Mouse (Mus musculus) lung, adult 2 months (tissue): ENCODE data around the gene Lztr1. TPM values are rescaled to one million over a fixed set of nuclear protein-coding genes. Genes with fewer than 3 reads are reported as not detected.
A peak's percentile ranks its signal among the peaks of the same experiment; 100 is the strongest.

Experiments used
- DNase-seq: peaks from one replicate; pipeline ENCODE4 v3.0.0; 2022
- H3K4me1 ChIP-seq: fragments of 200-500 bp; 2 replicates; pipeline ENCODE4 v1.6.1; 2011; ENCODE audit warnings: low read length; ENCODE audit not compliant: control insufficient read depth, insufficient read depth
- H3K4me3 ChIP-seq: fragments of 200-500 bp; replicated peaks from 2 replicates; pipeline ENCODE3; 2011; ENCODE audit warnings: low read depth, mild to moderate bottlenecking, control low read depth, low read length; ENCODE audit errors: extremely low read depth
- CTCF ChIP-seq: fragments of 200-500 bp; IDR thresholded peaks from 2 replicates; pipeline ENCODE4 v1.5.1; 2011; ENCODE audit warnings: mild to moderate bottlenecking, low read length, control low read depth; ENCODE audit not compliant: insufficient read depth
- POLR2A ChIP-seq: fragments of 200-500 bp; IDR thresholded peaks from 2 replicates; pipeline ENCODE4 v1.6.1; 2011; ENCODE audit warnings: low read depth, mild to moderate bottlenecking, control low read depth, low read length, borderline replicate concordance; ENCODE audit errors: extremely low read depth
- WGBS: fragments of 180-500 bp; shearing (Covaris S2); methylation state at CpG from one replicate; pipeline ENCODE4 v1.1.7; 2018; 5-methylcytosine and 5-hydroxymethylcytosine counted together
- polyA plus RNA-seq: library from polyadenylated mRNA; depleted of rRNA; stranded (reverse); fragments of >200 nt; gene quantifications from 2 replicates; pipeline ENCODE4 v1.2.3, GENCODE M21; 2012; rRNA removed

Gene Lztr1
- polyA plus RNA-seq = 243 and 247 TPM in 2 replicates

DNA sequence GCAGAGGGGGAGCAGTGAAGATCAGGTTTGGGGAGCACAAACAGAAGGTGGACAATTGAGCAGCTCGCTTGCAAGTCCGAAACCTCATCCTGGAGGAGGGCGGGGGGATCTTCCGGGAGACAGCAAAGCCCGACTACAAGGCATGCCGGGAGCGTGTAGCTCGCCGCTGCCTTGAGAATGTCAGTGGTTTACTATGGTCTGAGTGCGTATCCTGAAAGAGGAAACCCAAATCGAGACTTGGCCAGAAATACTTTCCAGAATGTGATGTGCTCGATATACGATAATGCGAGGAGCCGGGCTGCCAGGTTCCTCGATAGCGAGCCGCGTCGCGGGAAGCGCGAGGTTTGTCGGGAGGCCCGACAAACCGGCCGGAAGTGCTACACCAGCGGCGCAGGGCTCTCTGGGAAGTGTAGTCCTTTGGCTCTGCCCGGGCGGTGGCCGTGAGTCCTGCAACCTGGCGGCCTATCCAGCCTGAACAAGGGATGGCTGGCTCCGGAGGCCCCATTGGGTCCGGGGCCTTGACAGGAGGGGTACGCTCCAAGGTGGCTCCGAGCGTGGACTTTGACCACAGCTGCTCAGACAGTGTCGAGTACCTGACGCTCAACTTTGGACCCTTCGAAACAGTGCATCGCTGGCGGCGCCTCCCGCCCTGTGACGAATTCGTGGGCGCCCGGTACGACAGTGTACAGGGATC lies at the start of gene Lztr1:
Lztr1 (plus strand) TSS at position 143 of the 694 bp plus-strand sequence.
- TF ChIP-seq POLR2A (peak; percentile 70; the same call in 1 of the 2 replicates), CTCF (no peak)
- DNase-seq = peak; percentile 94
- Histone ChIP-seq H3K4me1 (peaks cover 8% of the 10 kb centered on the region; the same call in 1 of the 2 replicates), H3K4me3 (peak within 1 kb of the TSS; percentile 89)
- under 1% methylated on average over 50 of the region's 50 CpGs for WGBS

DNA sequence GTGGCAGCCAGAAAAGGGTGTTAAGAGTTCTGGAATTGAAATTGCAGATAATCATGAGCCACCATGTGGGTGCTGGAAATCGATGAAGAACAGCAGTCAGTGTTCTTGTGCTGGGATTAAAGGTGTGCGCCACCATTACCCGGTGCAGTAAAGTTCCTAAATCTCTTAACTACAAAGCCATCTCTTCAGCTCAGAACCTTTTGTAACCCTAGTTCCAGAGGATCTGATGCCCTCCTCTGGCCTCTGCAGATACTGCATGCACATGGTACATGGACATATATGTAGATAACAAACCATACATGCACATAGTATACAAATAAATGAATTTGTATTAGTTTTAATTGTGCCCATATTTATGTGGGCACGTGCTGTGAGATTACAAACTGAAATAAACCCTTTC lies 48.2 kb upstream of the Lztr1 start:
- 87% methylated on average over 4 of the region's 4 CpGs for WGBS
- H3K4me1 ChIP-seq = peaks cover 11% of the 10 kb centered on the region
- DNase-seq = no peak
- TF ChIP-seq CTCF (0 out of 2 replicates have a peak, but pooled peaks have one; percentile 13), POLR2A (no peak)
- no peak overlapping the region for H3K4me3 ChIP-seq

DNA sequence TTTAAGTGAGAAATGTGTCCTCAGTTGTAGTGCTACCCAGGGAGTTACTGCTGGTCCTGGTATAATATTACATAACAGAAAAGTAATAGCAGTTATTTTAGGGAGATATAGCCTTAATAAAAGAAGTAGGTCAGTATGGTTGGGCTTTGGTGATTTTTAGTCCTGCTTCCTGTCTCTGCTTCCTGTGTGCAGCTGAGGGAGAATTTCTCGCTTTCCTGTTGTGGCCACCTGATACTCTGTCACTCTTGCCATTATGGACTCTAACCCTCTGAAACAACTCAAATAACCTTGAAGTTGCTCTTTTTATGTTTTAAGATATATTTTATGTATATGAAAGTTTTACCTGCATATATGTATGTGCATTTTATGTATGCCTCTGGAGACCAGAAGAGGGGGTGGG lies 46.9 kb upstream of the Lztr1 start:
- DNase-seq = no peak
- WGBS = 47% methylated on average over 1 of the region's 1 CpGs

DNA sequence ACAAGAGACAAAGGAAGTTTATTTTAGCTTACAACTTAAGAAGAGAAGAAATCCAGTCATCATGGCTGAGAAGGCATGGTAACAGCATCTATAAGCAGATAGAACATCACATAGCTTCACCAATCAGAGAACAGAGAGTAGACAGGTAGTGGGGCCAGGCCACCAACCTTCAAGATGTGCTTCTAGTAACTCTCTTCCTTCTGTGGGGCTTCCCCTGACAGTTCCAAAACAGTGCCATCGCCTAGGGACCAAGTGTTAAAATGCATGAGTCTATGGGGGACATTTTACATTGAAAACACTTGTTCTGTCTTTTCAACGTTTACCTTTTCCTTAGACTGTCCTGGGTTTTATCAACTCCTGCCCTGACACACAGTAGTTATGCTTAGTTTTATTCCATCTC lies 45.3 kb upstream of the Lztr1 start:
- DNase-seq = no peak
- Histone ChIP-seq H3K4me1 (peaks cover 8% of the 10 kb centered on the region), H3K4me3 (no peak overlapping the region)
- 83% methylated on average over 2 of the region's 2 CpGs for WGBS
- no peak for TF ChIP-seq CTCF

More for the DNA sequence above, 46.9 kb upstream of the Lztr1 start:
- TF ChIP-seq CTCF (no peak), POLR2A (no peak)
- H3K4me3 ChIP-seq = no peak overlapping the region
- H3K4me1 ChIP-seq = peaks cover 9% of the 10 kb centered on the region

DNA sequence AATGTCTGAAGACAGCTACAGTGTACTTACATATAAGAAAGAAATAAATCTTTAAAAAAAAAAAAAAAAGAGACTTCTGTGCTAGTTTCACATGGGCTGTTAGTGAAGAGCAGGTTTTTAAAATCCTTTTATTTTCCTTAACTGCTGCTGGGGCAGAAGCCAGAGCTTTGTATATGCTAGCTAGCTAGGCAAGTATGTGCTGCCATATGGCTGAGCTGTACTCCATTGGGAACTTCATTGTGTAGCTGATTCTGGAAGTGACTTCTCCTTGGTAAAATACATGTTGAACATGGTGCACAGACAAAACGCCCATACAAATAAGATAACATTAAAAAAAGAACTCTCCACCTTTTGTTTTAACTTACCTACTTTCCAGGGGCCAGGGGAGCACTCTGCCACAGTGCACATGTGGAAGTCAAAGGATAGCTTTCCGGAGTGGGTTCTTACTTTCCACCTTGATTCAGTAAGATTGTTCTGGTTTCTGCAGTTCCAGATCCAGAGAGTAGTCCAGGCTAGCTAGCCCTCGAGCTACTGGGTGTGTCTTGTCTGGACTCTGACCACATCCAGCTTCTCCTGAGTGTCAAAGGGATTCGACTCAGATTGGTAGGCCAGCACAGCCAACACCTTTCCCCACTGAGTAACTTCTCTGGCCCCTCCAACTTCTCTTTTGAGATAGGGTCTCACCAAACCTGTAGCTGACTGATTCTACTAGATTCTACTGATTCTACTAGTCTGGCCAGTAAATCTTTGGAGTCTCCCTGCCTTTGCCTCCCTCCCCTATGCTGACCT lies 41.4 kb upstream of the Lztr1 start:
- WGBS = 60% methylated on average over 4 of the region's 4 CpGs
- no peak for DNase-seq
- H3K4me1 ChIP-seq = no peaks in the 10 kb centered on the region; the same call in 1 of the 2 replicates
- no peak overlapping the region for H3K4me3 ChIP-seq
- TF ChIP-seq POLR2A = no peak
- TF ChIP-seq CTCF = no peak

DNA sequence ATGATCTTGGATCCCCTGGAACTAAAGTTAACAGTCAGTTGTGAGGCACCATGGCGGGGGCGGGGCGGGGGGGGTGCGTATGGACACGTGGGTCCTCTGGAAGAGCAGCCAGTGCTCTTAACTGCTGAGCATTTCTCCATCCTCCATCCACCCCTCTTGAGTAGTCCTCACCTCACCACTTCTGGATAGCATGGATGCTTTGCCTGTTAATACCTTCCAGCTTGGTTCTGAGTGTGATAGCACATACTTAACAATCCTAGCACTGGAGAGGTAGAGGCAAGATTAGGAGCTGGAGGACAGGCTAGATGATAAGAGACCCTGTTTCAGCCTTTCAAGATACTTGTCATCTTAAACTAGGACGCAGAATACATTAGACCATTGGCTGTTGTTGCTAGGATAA lies 36.0 kb upstream of the Lztr1 start:
- TF ChIP-seq POLR2A (no peak), CTCF (no peak)
- peaks cover 2% of the 10 kb centered on the region; the same call in 1 of the 2 replicates for H3K4me1 ChIP-seq
- WGBS = 73% methylated on average over 6 of the region's 6 CpGs
- H3K4me3 ChIP-seq = no peak overlapping the region
- DNase-seq = no peak

DNA sequence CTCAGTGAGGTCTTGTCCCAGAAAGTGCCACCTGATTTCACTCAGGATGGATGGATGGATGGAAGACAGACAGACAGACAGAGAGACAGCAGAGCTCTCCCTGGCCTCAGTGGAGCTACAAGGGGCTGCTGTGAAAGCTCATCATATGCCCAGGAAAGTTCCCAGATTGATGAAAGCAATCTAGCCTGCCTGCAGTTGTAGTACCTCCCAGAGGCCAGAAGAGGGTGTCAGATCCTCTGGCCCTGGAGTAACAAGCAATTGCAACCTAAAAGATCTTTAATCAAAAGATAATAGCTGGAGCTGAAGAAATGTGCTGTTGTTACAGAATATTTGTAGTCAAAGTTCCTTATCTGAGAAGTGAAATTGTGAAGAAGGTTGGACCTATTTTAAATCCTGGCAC lies 34.4 kb upstream of the Lztr1 start:
- H3K4me3 ChIP-seq = no peak overlapping the region
- DNase-seq = no peak
- peaks cover 11% of the 10 kb centered on the region; the same call in 1 of the 2 replicates for H3K4me1 ChIP-seq
- TF ChIP-seq POLR2A (no peak), CTCF (peak; percentile 68)

DNA sequence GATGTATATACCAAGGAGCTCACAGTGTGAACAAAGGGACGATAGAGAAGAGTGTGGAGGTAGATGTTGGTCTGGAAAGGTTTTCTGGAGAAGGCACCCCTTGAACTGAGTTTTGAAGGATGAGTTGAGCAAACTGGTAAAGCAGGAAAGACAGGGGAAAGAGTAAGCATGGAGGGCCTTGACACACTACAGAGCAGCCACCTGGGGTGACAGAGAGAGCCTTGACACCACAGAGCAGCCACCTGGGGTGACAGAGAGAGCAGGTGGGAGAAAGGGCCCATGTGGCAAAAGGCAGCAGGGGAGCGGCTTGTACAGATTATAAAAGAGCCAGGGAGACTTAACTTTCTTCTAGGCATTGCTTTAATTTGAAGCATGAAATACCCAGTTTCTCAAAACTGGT lies 33.7 kb upstream of the Lztr1 start:
- WGBS = 75% methylated on average over 2 of the region's 2 CpGs
- DNase-seq = no peak
- H3K4me1 ChIP-seq = peaks cover 11% of the 10 kb centered on the region; the same call in 1 of the 2 replicates
- no peak overlapping the region for H3K4me3 ChIP-seq
- TF ChIP-seq POLR2A (no peak), CTCF (no peak)

DNA sequence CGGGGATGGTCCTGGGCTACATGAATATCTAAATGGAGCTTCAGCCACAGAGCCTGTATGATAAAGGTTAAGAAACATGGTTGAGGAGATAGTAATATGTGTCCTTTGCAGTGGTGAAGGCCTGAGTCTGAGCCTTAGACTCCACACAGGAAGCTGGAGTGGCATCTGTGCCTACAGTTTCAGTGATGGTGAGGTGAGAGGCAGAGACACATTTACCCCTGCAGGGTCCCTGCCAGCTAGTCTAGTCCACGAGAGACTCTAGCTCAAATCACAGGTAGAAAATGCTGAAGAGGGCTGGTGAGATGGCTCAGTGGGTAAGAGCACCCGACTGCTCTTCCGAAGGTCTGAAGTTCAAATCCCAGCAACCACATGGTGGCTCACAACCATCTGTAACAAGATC lies 33.2 kb upstream of the Lztr1 start:
- TF ChIP-seq CTCF (no peak), POLR2A (no peak)

DNA sequence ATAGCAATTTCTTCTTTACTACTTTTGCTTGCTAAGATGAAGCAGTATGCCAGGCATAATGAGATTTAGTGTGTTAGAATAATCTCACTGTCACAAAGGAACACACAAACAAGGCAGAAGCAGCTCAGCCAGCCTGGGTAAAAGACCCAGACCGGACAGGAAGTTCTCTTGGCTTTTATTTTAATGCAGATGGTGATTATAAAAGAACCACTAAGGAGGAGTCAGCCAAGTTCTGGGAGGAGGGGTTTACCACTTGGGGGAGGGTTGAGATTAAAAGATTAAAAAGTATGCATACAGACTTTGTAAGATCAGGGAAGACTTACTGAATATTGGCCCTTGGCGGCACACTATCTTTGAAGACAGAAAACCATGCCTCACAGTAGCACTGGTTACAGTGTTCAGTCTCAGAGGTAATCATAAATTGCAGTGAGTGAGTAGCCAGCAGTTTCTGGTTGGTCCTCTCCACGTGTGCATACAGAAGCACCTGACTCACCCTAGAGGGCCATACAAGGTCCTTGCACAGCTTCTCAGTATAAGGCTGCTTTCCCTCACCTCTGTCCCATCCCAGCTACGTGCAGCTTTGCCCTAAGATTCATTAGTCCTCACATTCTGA lies 30.1 kb upstream of the Lztr1 start:
- no peak for DNase-seq
- Histone ChIP-seq H3K4me3 (no peak overlapping the region), H3K4me1 (peaks cover 9% of the 10 kb centered on the region; the same call in 1 of the 2 replicates)
- WGBS = 45% methylated on average over 4 of the region's 4 CpGs
- TF ChIP-seq CTCF = no peak
- TF ChIP-seq POLR2A = no peak

More for the DNA sequence above, 33.2 kb upstream of the Lztr1 start:
- peaks cover 11% of the 10 kb centered on the region; the same call in 1 of the 2 replicates for H3K4me1 ChIP-seq
- 87% methylated on average over 4 of the region's 4 CpGs for WGBS
- no peak for DNase-seq
- H3K4me3 ChIP-seq = no peak overlapping the region
